Mouse (Mus musculus) heart, adult 2 months (tissue): ENCODE measurements at regions not wholly inside any gene's neighbourhood (a gene's known extent, or its start where the extent isn't known, plus 50 kb on each side); places are given as distances from the start of the nearest gene placed in this dataset.

Experiments used
- CTCF ChIP-seq: fragments of 200-600 bp; IDR thresholded peaks from 2 replicates; pipeline ENCODE4 v1.8.1; 2022; ENCODE audit warnings: antibody characterized with exemption, mild to moderate bottlenecking, moderate library complexity
- POLR2A ChIP-seq: fragments of 200-500 bp; IDR thresholded peaks from 2 replicates; pipeline ENCODE4 v1.6.1; 2011; ENCODE audit warnings: mild to moderate bottlenecking, low read depth, low read length, control low read depth; ENCODE audit not compliant: insufficient read depth

- no peak for TF ChIP-seq CTCF
- TF ChIP-seq POLR2A = no peak
Measured at GRCm38 (mm10) chr4:142828969-142829368, 383.8 kb downstream of the Prdm2 start.
